Mouse (Mus musculus): ENCODE results near the gene Dgcr6.
"Not testable (repeated sequence)": the region's sequence is repeated elsewhere in the genome, so short reads cannot be mapped to it uniquely, and the experiment has no call there.

Dgcr6 gene

DNA sequence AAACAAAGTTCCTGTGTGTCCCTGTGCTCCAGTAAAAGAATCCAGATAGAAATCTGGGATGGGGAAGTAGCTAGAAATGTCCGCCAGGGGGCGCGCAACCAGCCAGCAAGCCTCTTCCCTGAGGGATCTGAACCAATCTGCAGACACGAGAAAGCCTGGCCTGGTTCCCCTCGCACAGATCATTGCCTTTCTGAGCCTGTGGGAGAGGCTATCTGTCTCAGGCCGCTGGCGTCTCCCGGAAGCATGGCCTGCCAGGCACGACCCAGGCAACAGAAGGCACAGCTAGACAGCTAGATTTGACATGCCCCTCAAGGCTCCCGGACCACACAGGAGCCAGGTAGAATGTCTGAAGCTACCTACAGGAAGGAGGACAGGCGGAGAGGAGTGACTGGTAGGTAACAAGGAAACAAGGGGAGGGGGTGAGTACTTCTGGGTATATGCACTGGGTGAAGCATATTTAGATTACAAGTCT, at the start of gene Dgcr6:
Dgcr6 (plus strand) TSS at position 130 of the 472 bp plus-strand sequence.
- DNase-seq (ENCODE audit: low read depth, low spot score): peak; percentile 81

DNA sequence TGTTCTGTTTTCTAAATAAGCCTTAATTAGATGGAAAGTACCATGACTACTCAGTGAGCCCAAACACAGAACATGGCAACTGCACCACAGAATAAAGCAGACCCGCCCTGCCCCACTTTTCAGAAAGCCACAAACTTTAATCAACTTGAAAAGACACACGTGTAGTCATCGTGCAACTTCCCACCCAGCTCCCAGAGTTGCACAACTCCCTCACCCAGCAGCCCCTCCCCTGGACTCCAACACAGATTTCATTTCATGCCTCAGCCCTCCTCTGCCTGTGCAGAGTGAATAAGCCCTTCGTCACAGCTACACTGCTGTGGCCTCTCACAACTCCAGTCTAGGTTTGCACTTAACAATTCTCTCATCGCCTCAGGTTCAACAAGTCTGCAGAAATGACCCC, 48.1 kb upstream of the Dgcr6 start:
- no peak for DNase-seq (ENCODE audit: low read depth, low spot score)

DNA sequence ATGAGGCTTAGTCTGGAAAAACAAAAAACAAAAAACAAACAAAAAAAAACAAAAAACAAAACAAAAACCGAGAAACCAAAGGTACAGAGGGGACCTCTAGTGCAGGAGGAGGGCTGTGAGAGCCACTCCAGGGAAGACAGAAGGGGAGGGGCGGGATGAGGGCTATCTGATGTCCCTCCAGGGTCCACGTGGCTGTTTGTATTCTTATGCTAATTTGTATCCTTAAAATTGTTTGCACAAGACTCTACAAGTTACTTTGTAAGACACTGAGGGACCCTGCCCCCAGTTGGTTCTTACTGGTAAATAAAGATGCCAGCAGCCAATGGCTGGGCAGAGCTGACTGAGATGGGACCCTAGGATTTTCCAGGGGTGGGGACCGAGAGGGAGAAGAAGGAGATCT, 45.6 kb upstream of the Dgcr6 start:
- no peak for DNase-seq (ENCODE audit: low read depth, low spot score)

DNA sequence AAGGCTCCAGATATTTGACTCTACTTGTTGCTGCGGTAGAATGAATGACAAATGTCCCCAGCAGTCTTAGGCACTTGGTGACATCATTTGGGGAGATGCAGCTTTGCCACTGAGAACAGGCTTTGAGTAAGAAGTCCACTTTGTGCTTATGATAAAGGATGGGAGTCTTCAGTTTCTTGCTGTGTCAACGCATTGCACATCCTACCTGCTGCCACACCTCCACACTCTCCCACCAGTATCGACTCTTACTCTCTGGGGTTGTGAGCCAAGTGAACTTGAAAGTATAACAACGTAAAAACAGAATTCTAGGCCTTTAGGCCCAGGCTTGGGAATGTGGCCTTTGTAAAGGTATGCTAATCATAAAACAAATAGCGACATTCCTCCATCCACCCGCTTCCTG, 41.6 kb upstream of the Dgcr6 start:
- DNase-seq (ENCODE audit: low read depth, low spot score): no peak

DNA sequence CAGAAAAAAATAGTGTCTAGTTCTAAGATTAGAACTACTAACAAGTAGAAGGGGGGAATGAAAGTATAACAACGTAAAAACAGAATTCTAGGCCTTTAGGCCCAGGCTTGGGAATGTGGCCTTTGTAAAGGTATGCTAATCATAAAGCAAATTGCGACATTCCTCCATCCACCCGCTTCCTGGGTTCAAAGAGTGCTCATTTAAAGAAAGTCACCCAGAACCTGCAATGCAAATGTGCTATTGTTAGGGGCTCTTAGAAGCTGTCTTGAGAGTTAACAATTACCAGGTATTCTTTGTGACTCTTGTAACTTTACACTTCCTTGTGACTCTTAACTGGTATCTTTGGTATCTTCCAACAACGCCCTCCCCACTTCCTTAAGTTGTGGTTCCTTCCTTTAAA, 36.2 kb upstream of the Dgcr6 start:
- not testable (repeated sequence) for DNase-seq (ENCODE audit: low read depth, low spot score)

DNA sequence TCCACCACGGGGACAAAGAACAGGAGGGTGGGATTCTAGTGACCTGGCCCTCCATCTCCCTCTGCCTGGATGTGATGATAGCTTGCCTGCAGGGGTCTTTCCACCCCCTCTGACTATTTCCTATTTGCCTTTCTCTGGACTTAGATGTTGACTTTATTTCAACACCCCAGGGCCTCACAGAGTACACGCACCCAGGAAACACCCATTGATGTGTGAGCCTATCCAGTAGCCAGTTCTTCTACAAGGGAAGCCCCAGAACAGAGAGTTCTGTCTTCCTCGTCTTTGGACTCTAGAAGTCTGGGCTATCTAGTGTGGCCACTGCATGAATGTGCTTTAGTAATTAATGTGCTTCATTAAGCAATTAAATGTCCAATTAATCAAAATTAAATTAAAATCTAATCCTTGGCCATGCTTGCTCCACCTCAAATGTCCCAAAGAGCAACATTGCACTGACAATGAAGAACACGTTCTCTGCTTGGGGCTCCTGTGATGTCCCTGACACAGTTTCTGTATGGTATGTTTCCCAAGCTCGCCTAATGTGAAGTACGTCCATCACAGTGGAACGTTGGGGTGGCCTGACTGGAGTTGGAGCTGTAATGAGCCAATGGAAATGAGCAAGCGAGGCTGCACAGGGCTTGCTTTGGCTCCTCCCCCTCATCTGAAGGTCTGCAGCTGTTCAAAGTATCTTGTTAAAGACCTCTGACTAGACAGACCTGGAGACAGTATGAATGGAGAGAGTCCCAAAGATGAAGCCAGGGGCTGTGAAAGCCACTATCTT, 29.7 kb upstream of the Dgcr6 start:
- DNase-seq (ENCODE audit: low read depth, low spot score): no peak

DNA sequence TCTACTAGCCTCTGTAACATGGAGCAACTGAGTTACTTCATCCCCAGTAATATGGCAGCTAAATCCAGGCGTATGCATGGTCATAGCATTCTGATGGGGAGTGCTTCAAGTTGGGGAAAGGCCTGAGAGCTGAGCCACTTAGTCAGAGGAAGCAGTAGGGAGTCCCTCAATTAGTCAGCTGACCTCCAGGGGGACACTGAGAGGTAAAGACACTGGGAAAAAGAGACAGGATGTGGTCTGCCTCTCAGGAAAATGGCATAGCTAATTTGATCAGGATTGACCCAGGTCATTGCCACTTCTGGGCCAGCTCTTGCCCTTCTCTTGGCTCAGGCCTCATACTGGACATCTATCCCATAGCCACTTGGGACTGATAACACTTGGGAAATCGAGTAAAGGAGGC, 25.3 kb upstream of the Dgcr6 start:
- DNase-seq (ENCODE audit: low read depth, low spot score): no peak

DNA sequence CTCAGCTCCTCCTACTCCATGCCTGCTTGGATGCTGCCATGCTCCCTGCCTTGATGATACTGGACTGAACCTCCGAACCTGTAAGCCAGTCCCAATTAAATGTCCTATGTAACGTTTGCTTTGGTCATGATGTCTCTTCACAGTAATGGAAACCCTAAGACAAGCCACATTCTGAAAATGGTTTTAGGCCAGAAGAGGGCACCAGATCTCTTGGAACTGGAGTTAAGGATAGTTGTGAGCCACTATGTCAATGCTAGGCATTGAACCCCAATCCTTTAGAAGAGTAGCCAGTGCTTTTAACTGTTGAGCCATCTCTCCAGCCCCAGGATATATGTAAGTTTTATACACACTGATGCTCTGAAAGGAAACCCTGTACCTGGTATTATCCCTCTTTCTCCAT, 20.9 kb upstream of the Dgcr6 start:
- DNase-seq (ENCODE audit: low read depth, low spot score): no peak

DNA sequence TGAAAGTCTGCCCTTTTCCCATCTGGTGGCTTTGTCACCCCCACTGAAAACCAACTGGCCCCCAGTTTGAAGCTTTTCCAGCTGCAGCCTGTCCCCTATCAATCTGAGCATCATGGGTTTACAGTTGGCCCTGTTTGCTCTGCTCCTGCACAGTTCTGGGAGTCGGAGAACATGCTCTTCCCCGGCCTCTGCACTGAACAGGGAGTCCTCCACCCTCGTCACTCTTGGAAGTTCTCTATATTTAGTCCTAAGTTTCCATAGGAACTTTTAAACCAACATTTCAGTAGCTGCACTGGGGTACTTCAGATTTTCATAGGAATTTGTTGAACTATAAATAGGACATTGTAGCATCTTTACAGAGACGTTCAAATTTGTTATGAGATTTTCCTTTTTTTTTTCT, 19.4 kb upstream of the Dgcr6 start:
- no peak for DNase-seq (ENCODE audit: low read depth, low spot score)

DNA sequence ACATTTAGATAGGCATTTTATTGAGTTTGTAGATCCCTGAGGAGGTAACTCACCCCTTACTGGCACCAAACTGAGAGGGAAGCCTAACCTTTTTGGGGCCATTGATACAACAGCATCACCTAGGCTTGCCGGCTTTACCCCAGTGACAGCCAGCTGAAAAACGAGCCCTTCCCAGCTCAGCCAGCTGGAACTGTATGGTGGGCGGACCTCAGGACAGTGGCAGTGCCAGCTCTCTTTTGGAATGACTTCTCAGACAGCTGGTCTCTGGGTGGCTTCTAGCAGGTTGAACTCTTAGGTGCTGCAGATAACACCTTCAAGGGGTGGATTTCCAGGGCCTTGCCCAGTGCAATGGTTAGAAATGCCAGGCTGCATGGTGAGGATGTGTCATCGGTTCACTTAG, 18.4 kb upstream of the Dgcr6 start:
- DNase-seq (ENCODE audit: low read depth, low spot score): peak; percentile 27

DNA sequence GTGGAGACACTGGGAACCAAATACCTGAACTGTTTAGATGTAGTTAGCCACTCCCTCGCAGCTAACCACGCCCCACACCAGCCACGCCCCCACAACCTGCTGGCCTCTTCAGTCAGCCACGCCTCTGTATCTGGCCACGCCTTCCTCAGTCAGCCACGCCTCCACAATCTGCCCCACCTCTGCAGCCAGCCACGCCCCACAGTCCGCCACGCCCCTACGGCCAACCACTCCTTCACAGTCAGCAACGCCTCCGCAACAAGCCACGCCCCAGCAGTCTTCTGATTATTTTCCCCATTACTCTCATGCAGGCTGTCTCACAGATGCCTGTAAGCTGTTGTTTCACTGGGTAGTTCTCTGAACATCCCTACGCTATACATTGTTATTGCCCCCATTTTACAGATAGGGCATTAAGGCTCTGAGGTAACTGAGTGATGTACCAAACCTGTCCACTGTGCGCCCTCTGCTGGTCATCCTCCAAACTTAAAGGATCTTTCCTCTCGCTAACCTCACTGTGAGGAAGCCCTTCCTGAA, 16.2 kb upstream of the Dgcr6 start:
- no peak for DNase-seq (ENCODE audit: low read depth, low spot score)

DNA sequence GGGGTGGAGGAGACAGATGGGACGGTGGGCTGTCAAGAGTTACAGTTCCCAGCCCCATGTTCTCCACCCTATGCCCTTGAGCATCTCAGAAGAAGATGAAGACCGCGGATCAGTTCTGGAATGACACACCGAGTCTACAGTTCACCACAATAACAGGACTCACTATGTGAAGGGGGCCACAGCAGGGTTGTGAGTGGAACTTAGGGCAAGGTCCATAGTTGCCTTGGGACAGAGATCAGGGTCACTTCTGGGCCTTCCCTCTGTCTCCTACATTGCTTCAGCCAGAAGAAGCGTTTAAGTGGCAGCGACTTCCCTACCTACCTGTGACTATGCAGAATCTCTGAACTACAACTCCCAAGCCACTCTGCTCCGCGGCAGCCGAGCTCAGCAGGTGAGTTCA, 15.6 kb upstream of the Dgcr6 start:
- no peak for DNase-seq (ENCODE audit: low read depth, low spot score)

DNA sequence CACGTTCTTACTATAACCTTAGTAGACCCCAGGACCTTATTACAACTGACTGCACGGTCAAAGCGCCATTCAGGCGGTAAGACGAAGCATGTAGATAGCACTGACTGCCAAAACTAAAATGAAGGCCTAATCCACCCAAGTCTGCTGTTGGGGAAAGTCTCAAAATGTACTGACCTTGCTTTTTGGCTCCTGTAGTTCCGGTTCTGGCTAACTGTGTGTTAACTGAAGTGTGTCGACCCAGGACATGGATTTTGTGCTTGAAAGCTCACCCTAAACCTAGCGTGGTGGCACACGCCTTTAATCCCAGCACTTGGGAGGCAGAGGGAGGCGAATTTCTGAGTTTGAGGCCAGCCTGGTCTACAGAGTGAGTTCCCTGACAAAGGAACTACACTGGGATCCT, 7.7 kb upstream of the Dgcr6 start:
- no peak for DNase-seq (ENCODE audit: low read depth, low spot score)

DNA sequence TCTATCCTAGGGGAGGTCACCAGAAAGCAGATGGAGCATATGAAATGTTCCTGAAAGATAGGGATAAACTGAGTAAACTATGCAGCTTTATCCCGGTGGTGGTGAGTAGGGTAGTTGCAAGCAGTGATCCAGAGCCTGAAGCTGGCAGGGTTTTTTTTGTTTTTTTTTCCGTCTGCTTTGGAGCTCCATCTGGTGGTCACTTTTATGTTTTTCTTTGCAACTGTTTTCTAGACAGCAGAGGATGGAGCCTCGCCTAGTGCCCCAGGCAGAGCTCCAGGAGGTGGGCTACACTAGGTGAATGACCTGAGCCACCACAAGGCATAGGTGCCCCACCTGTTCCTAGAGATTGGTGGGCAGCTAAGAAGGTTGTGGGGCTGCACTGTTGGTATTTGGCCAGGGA, 5.0 kb upstream of the Dgcr6 start:
- no peak for DNase-seq (ENCODE audit: low read depth, low spot score)

DNA sequence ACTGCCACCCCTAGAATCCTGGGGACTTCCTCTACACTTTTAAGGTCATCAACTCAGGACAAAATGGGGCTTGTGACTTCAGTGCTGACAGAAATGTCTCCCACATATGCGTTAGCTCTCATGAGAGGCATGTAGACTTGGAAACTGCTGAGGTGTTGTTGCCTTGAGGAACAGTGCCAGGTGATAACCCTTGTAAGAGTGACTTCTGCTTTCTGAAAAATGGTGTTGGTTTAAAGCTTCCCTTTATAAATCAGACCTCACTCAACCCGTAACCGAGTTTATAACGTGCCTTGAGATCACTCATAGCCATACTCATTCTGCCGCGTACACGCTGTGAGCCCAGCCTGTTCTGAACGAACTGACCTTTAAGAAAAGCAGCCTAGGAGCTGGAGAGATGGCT, 4.6 kb upstream of the Dgcr6 start:
- no peak for DNase-seq (ENCODE audit: low read depth, low spot score)

DNA sequence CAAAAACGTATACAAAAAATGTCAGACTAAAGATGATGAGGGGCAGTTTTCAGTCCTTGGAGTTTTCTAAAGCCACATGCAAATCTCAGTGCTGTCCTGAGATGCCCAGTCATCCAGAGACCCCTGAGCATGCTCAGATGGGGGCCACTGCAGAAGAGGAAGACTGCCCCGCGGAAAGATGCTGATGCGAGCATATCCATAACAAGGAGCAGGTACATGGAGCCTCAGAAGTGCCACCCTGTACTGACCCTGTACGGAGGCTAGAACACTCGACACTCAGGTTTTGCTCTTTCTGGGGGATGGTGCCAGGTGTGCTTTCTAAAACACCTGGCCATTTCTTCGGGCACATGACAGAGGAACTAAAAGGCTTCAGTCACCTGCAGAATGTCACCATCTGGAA, 338 bp upstream of the Dgcr6 start:
- no peak for DNase-seq (ENCODE audit: low read depth, low spot score)

DNA sequence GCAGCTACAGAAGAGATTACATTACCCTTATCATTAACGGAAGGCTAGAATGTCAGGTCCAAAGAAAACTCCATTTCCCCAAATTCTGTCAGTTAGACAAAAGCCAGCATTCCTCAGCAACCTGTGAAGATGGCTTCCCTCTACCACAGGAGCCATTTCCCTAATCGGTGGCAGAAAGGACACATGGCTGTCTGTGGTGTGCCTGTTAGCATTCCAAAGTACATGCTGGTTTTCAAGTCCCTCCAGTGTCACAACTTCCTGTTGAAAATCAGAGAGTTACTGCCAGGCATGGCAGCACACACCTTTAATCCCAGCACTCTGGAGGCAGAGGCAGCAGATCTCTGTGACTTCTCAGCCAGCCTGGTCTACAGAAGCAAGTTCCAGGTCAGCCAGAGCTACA, 3.6 kb downstream of the Dgcr6 start:
- DNase-seq (ENCODE audit: low read depth, low spot score): no peak

DNA sequence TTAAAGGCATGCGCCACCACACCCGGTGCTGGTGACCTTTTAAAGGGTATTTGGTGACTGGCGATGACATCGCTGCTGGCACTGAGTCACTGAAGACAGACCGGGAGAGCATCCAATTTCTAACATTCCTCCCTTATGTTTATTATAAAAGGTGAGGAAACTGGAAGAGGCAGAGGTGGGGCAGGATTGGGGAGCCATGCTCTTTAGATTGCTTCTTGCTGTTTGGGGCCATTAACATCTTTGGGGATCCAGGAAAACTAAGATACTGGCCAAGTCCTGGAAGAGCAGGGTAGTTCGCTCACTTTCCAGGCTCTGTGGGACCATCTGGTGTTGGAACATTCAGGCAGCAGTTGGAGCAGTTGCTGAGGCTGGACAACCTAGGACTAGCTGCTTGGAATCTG, 5.7 kb downstream of the Dgcr6 start:
- no peak for DNase-seq (ENCODE audit: low read depth, low spot score)

DNA sequence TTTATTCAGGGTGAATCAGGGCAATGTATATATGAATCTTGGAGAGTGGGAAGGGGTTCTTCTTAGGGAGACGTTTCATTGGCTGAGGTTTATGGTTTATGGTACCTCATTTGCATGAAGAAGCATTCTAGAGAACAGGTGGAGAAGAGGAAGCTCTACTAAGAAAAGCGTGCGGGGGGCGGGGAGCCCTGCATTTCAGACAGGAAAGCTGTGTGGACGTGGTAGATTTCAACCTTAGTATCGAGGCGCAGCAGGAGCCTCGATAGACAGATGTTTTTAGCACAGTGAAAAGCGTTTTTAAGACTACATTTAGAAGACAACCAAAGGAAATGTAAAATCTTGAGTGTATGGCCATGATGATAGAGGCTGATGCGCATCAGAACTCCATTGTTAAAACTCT, 6.6 kb downstream of the Dgcr6 start:
- DNase-seq (ENCODE audit: low read depth, low spot score): no peak

DNA sequence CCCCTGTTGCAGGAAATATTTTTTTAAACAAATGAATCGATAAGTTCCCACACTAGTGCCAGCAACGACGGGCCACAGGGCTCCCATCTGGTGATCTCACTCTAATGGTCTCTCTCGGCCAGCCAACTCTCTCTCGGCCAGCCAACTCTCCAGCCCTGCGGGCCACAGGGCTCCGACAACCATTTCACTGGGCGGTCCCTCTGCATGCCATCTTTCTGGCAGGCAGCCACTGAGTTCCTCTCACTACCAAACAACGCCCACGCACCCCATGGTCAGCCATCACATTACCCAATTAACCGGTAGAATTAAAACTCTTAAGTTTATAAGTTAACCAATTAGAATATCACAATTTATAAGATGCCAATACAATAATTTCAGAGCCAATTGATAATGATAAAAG, 8.5 kb downstream of the Dgcr6 start:
- DNase-seq (ENCODE audit: low read depth, low spot score): no peak

DNA sequence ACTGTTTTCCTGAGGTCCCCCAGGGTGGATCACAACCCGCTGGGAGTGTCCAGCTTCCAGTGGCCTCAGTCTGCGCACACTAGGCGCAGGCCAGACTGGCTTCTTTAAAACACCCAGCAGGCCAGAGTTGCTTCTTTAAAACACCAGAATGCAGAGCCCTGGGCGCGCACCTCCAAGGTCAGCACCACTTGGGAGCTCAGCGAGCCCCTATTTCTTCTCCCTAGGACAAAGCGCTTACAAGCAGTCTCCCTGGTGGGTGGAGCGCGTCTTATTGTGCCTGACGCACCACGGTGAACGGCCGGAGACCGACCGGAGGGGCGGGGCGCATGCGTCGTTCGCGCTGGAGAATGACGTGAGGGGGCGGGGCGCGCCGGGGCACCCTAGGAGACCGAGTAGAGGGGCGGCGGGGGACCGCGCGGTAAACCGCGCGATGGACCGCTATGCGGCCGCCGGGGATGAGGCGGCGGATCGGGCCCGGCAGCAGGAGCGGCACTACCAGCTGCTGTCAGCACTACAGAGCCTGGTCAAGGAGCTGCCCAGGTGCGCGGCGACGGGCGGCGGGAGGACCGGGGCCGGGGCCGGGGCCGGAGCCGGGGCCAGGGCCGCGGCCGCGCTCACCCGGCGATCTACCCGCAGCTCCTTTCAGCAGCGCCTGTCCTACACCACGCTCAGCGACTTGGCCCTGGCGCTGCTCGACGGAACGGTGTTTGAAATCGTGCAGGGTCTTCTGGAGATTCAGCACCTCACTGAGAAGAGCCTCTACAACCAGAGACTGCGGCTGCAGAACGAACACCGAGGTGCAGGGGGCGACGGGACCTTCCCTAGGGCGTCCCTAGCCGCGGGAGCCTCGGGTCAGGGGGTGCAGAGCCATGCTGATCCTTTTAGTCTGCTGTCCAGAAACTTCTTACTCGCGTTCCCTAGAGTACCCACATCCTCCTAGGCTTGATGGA, 13.7 kb downstream of the Dgcr6 start:
- peak; percentile 86 for DNase-seq (ENCODE audit: low read depth, low spot score)

DNA sequence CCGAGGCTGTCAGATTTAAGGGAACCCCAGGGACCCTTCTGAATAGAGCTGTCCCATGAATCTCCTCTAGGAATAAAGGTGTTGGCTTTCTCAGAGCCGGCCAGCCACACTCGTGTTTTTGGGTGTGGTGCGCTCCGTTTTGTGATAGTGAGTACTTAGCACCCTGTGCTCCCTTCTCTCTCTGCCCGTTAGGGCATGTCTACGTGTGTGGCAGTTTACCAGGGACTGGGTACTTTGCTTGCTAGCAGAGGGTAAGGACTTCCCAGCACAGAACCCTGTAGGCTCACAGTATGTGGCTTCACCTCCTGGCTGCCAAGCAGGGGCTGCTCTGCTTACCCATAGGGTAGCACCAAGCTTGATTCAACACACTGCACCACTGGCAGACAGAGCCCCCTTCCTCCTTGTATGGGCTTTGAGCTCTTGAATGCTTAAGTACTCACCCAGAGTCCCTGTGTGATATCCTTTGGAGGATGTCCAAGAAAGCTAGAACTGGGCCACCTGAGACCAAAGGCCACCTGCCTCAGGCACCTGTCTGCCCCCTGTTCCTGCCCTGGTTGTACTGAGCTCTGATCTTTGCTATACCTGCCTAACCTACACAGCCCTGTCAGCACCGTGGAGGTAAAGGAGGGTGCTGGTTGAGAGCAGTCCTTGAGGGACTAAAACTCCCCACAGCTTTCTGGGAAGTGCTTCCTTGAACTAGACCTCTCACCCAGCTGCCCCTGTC, 16.2 kb downstream of the Dgcr6 start:
- DNase-seq (ENCODE audit: low read depth, low spot score): no peak
